ENCODE assay signal across 7 mouse cellular contexts in the genomic region with DNA sequence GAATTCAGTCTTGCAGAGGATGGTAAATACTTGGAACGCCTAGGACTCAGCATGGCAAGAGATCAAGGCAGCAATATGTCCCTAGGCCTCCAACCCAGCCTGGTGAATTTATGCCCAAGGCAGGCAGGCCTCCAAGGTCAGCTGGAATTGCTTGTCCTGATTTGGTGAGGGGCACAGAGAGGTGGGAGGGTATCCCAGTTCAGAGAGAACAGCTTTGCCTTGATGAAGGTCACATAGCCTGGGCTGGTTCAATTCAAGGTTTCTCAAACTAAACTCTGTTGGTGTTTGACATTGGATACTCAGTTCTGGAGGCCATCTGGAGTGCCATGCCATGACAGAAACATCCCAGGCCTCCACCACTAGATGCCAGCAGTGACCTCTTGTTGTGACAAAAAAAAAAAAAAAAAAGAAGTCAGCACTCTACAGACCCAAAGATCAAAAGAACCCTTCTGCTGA. TPM values are rescaled to one million over a fixed set of nuclear protein-coding genes. Genes with fewer than 3 reads are reported as not detected.
DNase-seq lines count a peak whose midpoint lies in the region; ATAC-seq and TF ChIP-seq lines count a peak whose summit lies in the region.

No protein-coding gene starts in this region.

- no peaks in the 10 kb centered on the region for H3K36me3 ChIP-seq in midbrain, postnatal 0 days (ENCODE audit: insufficient read depth, low read length)
- no peaks in the 10 kb centered on the region for H3K36me3 ChIP-seq in midbrain, embryonic 10.5 days

- no peak overlapping the region for H3K9ac ChIP-seq in midbrain, postnatal 0 days (replicated peaks; ENCODE audit: low read length, poor library complexity, severe bottlenecking)

- TF ChIP-seq POLR2A in lung, adult 2 months (IDR thresholded peaks at IDR 0.05; ENCODE audit: borderline replicate concordance, extremely low read depth, low read depth, low read length), result no peak

- WGBS in midbrain, postnatal 0 days, result 47% methylated on average over 1 of the region's 1 CpGs
- 29% methylated on average over 1 of the region's 1 CpGs for WGBS in midbrain, embryonic 10.5 days
- WGBS in lung, adult 2 months, result 32% methylated on average over 1 of the region's 1 CpGs

- no peak overlapping the region for H3K4me3 ChIP-seq in midbrain, postnatal 0 days (ENCODE audit: low read depth, low read length)
- no peak overlapping the region for H3K4me3 ChIP-seq in midbrain, embryonic 10.5 days
- no peak overlapping the region for H3K4me3 ChIP-seq in lung, adult 2 months (replicated peaks; ENCODE audit: extremely low read depth, low read depth, low read length)

- H3K27ac ChIP-seq in midbrain, postnatal 0 days (ENCODE audit: low read depth, low read length), result no peak overlapping the region
- no peak overlapping the region for H3K27ac ChIP-seq in midbrain, embryonic 10.5 days (replicated peaks)

- no peak overlapping the region for H3K4me2 ChIP-seq in midbrain, postnatal 0 days (ENCODE audit: low read depth, low read length, poor library complexity, severe bottlenecking)

- no peak for ATAC-seq in midbrain, postnatal 0 days (ENCODE audit: low FRiP score)

- no peaks in the 10 kb centered on the region for H3K9me3 ChIP-seq in midbrain, postnatal 0 days (ENCODE audit: low read length)
- no peaks in the 10 kb centered on the region for H3K9me3 ChIP-seq in midbrain, embryonic 10.5 days (replicated peaks)

- no peaks in the 10 kb centered on the region for H3K27me3 ChIP-seq in midbrain, postnatal 0 days (ENCODE audit: insufficient read depth, low read length)
- no peaks in the 10 kb centered on the region for H3K27me3 ChIP-seq in midbrain, embryonic 10.5 days (ENCODE audit: low read depth, poor library complexity, severe bottlenecking)

- peak; percentile 55 for TF ChIP-seq CTCF in midbrain, postnatal 0 days (IDR thresholded peaks at IDR 0.05)
- TF ChIP-seq CTCF in lung, adult 2 months (IDR thresholded peaks at IDR 0.05; ENCODE audit: insufficient read depth, low read length), result peak; percentile 52

- no peaks in the 10 kb centered on the region for H3K4me1 ChIP-seq in midbrain, postnatal 0 days (ENCODE audit: insufficient read depth, low read length)
- H3K4me1 ChIP-seq in midbrain, embryonic 10.5 days, result peaks cover 3% of the 10 kb centered on the region
- H3K4me1 ChIP-seq in lung, adult 2 months (ENCODE audit: control insufficient read depth, insufficient read depth, low read length), result no peaks in the 10 kb centered on the region

- peak; percentile 52 for DNase-seq in midbrain, postnatal 0 days (ENCODE audit: low spot score)
- no peak for DNase-seq in midbrain, embryonic 10.5 days (ENCODE audit: low spot score)
- peak; percentile 73 for DNase-seq in adrenal gland, adult 2 months
- peak; percentile 9 for DNase-seq in embryo, embryonic 11.5 days (ENCODE audit: low read depth, low spot score)
- peak; percentile 20 for DNase-seq in lung, adult 2 months
- no peak for DNase-seq in B cell, adult 2 months
- DNase-seq in urinary bladder, adult 2 months (ENCODE audit: low spot score), result no peak

RNA-seq across cellular contexts. Expression of a gene that starts 48.3 kb away (rescaled TPM):
- total RNA-seq in midbrain, postnatal 0 days (2014; rRNA removed), result 0.09 TPM in 1 of 2 replicates, not detected in the other
- polyA plus RNA-seq in midbrain, postnatal 0 days (2015; fragmentation: Nextera tagmentation; extraction: Ambion mirVana), result 0.04 and 0.06 TPM in 2 replicates
- 0.17 and 0.20 TPM in 2 replicates for polyA plus RNA-seq in midbrain, embryonic 10.5 days (2016; fragmentation: Nextera tagmentation; extraction: Ambion mirVana)
- total RNA-seq in adrenal gland, adult 2 months (2021), result under 1 TPM; 0.32 to 0.55 TPM
- 0.26 and 0.45 TPM in 2 replicates for polyA plus RNA-seq in adrenal gland, adult 2 months (2012; rRNA removed)
- 27.5 and 34.3 TPM in 2 replicates for polyA plus RNA-seq in lung, adult 2 months (2012; rRNA removed)
- polyA plus RNA-seq in urinary bladder, adult 2 months (2012; rRNA removed), result 5.0 and 5.3 TPM in 2 replicates

Comparison
In these comparisons a context has a peak if more than half of its experiments do, and no peak if none do; other contexts are left out.
1. DNase-seq: peak in midbrain, postnatal 0 days (single experiment), adrenal gland, adult 2 months (single experiment), embryo, embryonic 11.5 days (single experiment) and lung, adult 2 months (single experiment); none in midbrain, embryonic 10.5 days (single experiment), B cell, adult 2 months (0 of 2) and urinary bladder, adult 2 months (single experiment).